Mouse (Mus musculus): ENCODE measurements at regions not wholly inside any gene's neighbourhood (a gene's known extent, or its start where the extent isn't known, plus 50 kb on each side); places are given as distances from the start of the nearest gene placed in this dataset.
A peak's percentile ranks its signal among the peaks of the same experiment; 100 is the strongest.

GRCm38 (mm10) chr17:72782775-72783174, 53.5 kb upstream of the Ypel5 start:
- DNase-seq (ENCODE audit: low read depth, low spot score) = no peak

- DNase-seq (ENCODE audit: low read depth, low spot score) = peak; percentile 81
Observed at GRCm38 (mm10) chr17:72781786-72782185, 54.5 kb upstream of the Ypel5 start.

DNA sequence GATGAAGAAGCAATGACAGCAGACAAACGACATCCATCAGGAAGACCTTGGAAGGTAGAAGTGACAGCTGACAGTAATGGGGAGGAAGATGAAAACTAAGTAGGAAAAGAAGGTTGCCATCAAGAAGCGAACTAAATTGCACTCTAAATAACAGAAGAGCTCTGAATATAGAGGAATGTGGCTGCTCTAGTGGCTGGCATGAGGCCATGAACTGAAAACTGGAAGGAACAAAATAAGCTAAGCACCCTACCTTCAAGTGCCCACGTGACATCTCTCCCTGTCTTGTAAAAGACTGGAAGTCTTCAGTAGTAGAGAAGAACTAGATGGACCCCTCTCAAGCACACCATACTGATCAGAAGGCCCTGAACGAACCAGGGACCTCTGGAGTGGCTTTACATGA, 68.0 kb upstream of the Ypel5 start:
- no peak for DNase-seq (ENCODE audit: low read depth, low spot score)

- DNase-seq (ENCODE audit: low read depth, low spot score) = no peak
Observed at GRCm38 (mm10) chr17:72760937-72761336, 75.3 kb upstream of the Ypel5 start.

DNA sequence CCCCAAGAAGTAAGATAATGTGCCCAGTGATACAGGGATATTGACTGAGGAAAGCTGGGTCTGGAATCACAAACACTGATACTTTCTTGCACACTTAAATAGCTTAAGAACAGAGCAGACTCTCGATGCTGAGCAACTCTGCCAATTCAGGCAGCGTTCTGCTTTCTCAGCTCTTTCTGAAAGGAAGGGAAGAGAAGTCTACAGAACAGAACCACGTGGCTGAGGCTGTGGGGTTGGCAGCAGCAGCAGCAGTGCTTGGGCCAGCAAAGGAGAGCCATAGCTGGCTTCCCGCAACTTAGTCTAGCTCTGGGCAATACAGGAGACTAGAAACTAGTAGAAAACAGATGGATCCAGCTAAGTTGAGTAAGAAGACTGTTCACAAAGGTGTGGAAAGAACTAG, 89.8 kb upstream of the Ypel5 start:
- no peak for DNase-seq (ENCODE audit: low read depth, low spot score)

GRCm38 (mm10) chr17:72733006-72733405, 103.2 kb upstream of the Ypel5 start:
- no peak for DNase-seq (ENCODE audit: low read depth, low spot score)

DNA sequence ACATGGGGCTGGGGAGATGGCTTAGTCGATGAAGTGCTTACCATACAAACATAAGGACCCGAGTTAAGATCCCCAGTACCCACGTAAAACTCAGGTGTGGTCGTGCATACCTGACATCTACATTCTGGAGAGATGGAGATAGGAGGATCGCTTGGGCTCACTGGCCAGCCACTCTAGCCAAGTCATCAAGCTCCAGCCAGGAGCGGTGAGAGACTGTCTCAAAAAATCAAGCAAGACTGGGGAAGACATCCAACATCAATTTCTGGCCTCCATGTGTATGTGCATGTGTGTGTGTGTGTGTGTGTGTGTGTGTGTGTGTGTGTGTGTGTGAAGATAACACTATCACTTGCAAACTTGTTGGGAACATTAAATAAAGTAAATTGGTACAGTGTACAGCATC, 104.6 kb upstream of the Ypel5 start:
- DNase-seq (ENCODE audit: low read depth, low spot score) = no peak

DNA sequence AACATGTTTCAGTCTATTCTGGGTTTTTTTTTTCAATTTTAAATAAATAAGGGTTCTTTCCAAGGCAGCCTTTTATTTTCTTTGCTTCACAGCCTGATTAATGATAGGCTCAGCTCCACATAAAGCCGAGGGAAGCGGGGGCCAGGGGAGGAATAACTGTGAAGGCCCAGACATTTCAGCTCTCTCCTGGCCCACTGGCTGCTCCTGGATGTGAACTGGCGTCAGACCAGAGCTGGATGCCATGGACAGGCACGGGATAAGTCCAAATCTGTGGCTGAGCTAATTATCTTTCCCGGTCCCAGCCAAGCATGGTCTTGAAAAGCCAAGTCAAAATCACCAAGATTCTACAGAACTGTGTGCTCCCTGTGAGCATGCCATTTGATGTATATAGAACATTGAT, 105.1 kb upstream of the Ypel5 start:
- no peak for DNase-seq (ENCODE audit: low read depth, low spot score)

GRCm38 (mm10) chr17:72720753-72721152, 115.5 kb upstream of the Ypel5 start:
- DNase-seq (ENCODE audit: low read depth, low spot score) = peak; percentile 4

GRCm38 (mm10) chr17:72719618-72720017, 115.2 kb upstream of the Alk start:
- no peak for DNase-seq (ENCODE audit: low read depth, low spot score)

GRCm38 (mm10) chr17:72691630-72692029, 87.2 kb upstream of the Alk start:
- DNase-seq (ENCODE audit: low read depth, low spot score) = no peak

GRCm38 (mm10) chr17:72689606-72690005, 85.2 kb upstream of the Alk start:
- no peak for DNase-seq (ENCODE audit: low read depth, low spot score)

DNA sequence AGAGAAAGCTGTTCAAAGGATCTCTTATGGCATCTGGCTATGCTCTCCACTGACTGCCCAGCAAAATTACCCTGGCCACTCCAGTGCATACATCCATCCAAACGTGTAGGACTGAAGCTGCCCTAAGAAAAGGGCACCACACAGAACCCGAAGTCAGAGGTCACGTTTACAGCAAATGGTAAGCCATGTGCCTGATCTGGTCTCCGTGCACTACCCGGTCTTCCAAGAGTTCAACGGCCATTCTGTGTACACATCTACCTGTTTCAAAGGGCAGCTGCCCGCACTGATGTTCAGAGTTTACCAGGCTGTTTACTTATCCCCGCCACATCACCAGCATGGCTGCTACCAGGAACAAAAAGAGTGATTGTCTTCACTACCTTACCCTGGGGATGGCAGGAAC, 84.4 kb upstream of the Alk start:
- no peak for DNase-seq (ENCODE audit: low read depth, low spot score)

DNA sequence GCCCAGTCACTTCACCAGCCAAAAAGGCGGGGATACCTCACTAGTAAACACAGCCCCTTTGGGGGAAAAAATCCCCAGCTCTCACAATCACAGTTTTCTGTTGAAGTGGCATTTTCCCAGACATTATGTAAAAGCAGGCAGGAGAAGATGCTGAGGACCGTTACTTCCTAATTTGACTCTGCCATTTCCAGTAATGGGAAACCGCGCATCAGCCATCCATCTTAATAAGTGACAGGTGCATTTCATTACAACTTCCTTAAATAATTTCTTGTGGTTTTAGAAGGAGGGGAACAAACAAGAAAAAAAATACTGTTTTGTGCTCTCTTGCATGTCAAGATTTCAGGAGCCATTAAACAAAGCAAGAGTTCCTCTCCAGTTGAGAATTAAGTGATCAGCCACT, 70.2 kb upstream of the Alk start:
- DNase-seq (ENCODE audit: low read depth, low spot score) = no peak

DNA sequence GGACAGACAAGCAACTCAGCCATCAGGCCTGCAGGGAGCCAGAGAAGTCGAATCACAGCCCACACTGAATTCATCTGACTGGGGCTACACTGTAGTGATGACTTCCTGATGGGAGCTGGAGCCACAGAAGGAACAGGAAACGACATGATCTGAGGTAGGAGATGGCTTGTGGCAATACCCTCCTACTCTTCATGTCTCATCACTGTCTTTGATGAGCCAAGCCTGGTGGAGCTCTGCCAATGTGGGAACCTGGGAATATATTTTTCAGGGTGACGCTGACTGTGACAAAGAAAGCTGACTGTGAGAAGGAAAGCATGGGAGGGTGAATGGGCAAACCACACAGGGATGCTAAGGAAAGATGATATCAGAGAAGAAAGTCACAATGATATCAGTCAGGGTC, 67.6 kb upstream of the Alk start:
- no peak for DNase-seq (ENCODE audit: low read depth, low spot score)

DNA sequence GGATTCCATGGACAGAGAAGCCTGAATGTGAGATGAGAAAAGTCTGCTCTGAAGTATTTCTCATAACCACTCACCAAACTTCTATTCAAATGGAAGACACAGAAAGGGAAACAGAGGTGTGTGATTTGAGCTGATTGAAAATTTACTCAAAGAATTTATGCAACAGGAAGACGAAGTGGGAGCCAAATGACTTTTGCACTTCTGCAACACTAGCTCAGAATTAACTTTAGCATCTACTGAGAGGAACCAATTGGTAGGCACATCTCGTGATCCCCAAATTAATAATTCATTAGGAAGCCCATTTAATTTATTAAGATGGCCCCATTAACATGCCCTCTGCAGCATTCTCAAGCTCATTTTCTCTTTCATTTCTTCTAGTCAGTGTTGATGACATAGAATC, 62.5 kb upstream of the Alk start:
- DNase-seq (ENCODE audit: low read depth, low spot score) = no peak

DNA sequence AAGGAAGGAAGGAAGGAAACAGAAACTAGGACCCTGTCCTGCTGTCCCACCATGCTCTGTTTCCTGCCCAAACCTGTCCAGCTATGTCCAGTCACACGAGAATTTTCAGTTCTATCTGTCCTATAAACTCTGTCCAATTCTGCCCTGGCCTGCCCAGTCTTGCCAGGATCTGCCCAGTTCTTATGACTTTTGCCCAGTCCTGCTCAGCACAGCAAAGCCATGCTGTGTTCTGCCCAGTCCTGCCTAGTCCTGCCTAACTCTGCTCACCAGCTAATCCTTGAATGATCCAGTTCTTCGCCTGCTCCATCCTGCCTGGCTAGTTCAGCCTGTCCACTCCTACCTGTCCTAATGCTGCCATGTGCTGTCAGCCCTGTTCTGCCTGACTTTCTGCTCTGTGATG, 57.3 kb upstream of the Alk start:
- DNase-seq (ENCODE audit: low read depth, low spot score) = no peak

- no peak for DNase-seq (ENCODE audit: low read depth, low spot score)
Observed at GRCm38 (mm10) chr17:72658744-72659143, 54.3 kb upstream of the Alk start.

- no peak for DNase-seq (ENCODE audit: low read depth, low spot score)
Observed at GRCm38 (mm10) chr17:72657826-72658225, 53.4 kb upstream of the Alk start.
